Mouse (Mus musculus) cerebellum, adult 2 months (tissue): ENCODE measurements around the gene Kcng1.

Experiments
- CTCF ChIP-seq: fragments of 200-500 bp; IDR thresholded peaks from 2 replicates; pipeline ENCODE4 v1.5.1; 2011; ENCODE audit warnings: low read depth, mild to moderate bottlenecking, control low read depth, low read length, moderate library complexity, borderline replicate concordance; ENCODE audit not compliant: insufficient read depth
- POLR2A ChIP-seq: fragments of 200-500 bp; IDR thresholded peaks from 2 replicates; pipeline ENCODE4 v1.6.1; 2011; ENCODE audit warnings: low read length, control low read depth, borderline replicate concordance; ENCODE audit not compliant: insufficient read depth

DNA sequence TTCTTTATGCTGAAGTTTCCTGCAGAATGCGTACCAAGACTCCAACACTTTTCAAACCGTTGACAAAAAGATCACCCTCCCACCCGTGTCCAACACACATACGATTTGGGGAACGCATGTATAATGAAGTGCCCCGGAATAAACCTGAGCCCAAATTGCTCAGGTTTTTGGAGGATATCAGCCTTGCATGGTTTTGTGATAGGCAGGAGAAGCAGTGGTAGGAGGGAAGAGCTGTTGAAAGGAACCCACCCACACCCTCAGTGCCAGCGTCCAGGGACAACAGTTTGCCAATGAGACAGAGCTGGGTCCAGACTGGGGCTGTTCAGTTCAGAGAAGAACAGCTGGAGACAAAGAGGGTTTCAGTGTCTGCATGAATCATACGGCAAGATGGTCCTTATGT is 18.1 kb upstream of the Kcng1 start:
- TF ChIP-seq CTCF (no peak), POLR2A (no peak)
